Mouse (Mus musculus) layer of hippocampus, postnatal 36 days (tissue): ENCODE results near the gene Iffo1. TPM values are rescaled to one million over a fixed set of nuclear protein-coding genes. Genes with fewer than 3 reads are reported as not detected.
A peak's percentile ranks its signal among the peaks of the same experiment; 100 is the strongest.

ENCODE experiments used
- DNase-seq, 2 experiments: peaks; one replicate each; pipeline ENCODE4 v3.0.0; 2022
- total RNA-seq, 2 experiments: library from RNA; stranded (reverse); gene quantifications; 2 replicates each; pipeline ENCODE4 v1.2.3; 2021

The Iffo1 gene
- total RNA-seq: 10 to 100 TPM; 67.5 to 68.9 TPM

GRCm38 (mm10) chr6:125145001-125145400 is at the start of gene Iffo1:
Gene Iffo1, plus strand, starts transcription at chr6:125145241.
- DNase-seq: peak; percentile 90 to 91

- peak; percentile 88 to 89 for DNase-seq
These were observed 49.4 kb upstream of the Iffo1 start, which contains the start of gene Chd4 for GRCm38 (mm10) chr6:125095391-125096278. Gene Chd4, plus strand, starts transcription at chr6:125095981.

GRCm38 (mm10) chr6:125096279-125096596 is 48.8 kb upstream of the Iffo1 start:
- DNase-seq: peak in 1 of 2 experiments; percentile 37

GRCm38 (mm10) chr6:125096597-125097345 is 48.3 kb upstream of the Iffo1 start:
- DNase-seq: peak; percentile 40 to 58

GRCm38 (mm10) chr6:125097346-125097689 is 47.7 kb upstream of the Iffo1 start:
- DNase-seq: peak; percentile 34 to 48

GRCm38 (mm10) chr6:125097951-125098350 is 47.1 kb upstream of the Iffo1 start:
- no peak for DNase-seq

- DNase-seq: no peak
These were observed 46.5 kb upstream of the Iffo1 start for GRCm38 (mm10) chr6:125098513-125098912.

- peak in 1 of 2 experiments; percentile 21 for DNase-seq
These were observed 45.5 kb upstream of the Iffo1 start for GRCm38 (mm10) chr6:125099421-125099971.

- DNase-seq: no peak
These were observed 43.6 kb upstream of the Iffo1 start for GRCm38 (mm10) chr6:125101444-125101843.

GRCm38 (mm10) chr6:125104223-125104622 is 40.8 kb upstream of the Iffo1 start:
- DNase-seq: no peak

- no peak for DNase-seq
These were observed 37.3 kb upstream of the Iffo1 start for GRCm38 (mm10) chr6:125107705-125108104.

- DNase-seq: no peak
These were observed 35.7 kb upstream of the Iffo1 start for GRCm38 (mm10) chr6:125109371-125109770.

- no peak for DNase-seq
These were observed 34.1 kb upstream of the Iffo1 start for GRCm38 (mm10) chr6:125110927-125111326.

- no peak for DNase-seq
These were observed 32.5 kb upstream of the Iffo1 start for GRCm38 (mm10) chr6:125112553-125112952.

GRCm38 (mm10) chr6:125119387-125119786 is 25.7 kb upstream of the Iffo1 start:
- DNase-seq: no peak

- DNase-seq: no peak
These were observed 16.3 kb upstream of the Iffo1 start for GRCm38 (mm10) chr6:125128724-125129123.

- no peak for DNase-seq
These were observed 15.2 kb upstream of the Iffo1 start for GRCm38 (mm10) chr6:125129710-125130402.

GRCm38 (mm10) chr6:125131302-125132156 is 13.5 kb upstream of the Iffo1 start, which contains the start of gene Nop2:
Gene Nop2, plus strand, starts transcription at chr6:125131909.
- DNase-seq: peak; percentile 81

GRCm38 (mm10) chr6:125132470-125132869 is 12.6 kb upstream of the Iffo1 start:
- DNase-seq: no peak

- peak; percentile 46 to 54 for DNase-seq
These were observed 7.9 kb upstream of the Iffo1 start for GRCm38 (mm10) chr6:125137002-125137671.

- no peak for DNase-seq
These were observed 5.3 kb upstream of the Iffo1 start for GRCm38 (mm10) chr6:125139747-125140146.
